Mouse (Mus musculus) embryonic facial prominence, embryonic 14.5 days (tissue): ENCODE measurements around the gene Gtf3c1. TPM values are rescaled to one million over a fixed set of nuclear protein-coding genes. Genes with fewer than 3 reads are reported as not detected.

ENCODE experiments used
- ATAC-seq: fragments of 200-750 bp; cut with Nextera tagmentation; 2 replicates; pipeline ENCODE4 v1.8.0; 2017; ENCODE audit warnings: low read depth, moderate number of reproducible peaks, moderate TSS enrichment
- DNase-seq: peaks from one replicate; pipeline ENCODE4 v3.0.0-alpha.2; 2015; ENCODE audit warnings: low spot score
- H3K27ac ChIP-seq: fragments of 300-500 bp; sonication (generic); replicated peaks from 2 replicates; pipeline ENCODE4 v1.5.1; 2014; ENCODE audit warnings: low read depth, mild to moderate bottlenecking, low read length, moderate library complexity
- H3K27me3 ChIP-seq: fragments of 300-500 bp; sonication (generic); replicated peaks from 2 replicates; pipeline ENCODE4 v1.6.1; 2014; ENCODE audit warnings: low read length; ENCODE audit not compliant: control insufficient read depth, insufficient read depth
- H3K36me3 ChIP-seq: fragments of 300-500 bp; sonication (generic); 2 replicates; pipeline ENCODE4 v1.6.1; 2014; ENCODE audit warnings: low read length, mixed read lengths; ENCODE audit not compliant: control insufficient read depth, insufficient read depth
- H3K4me1 ChIP-seq: fragments of 300-500 bp; sonication (generic); 2 replicates; pipeline ENCODE4 v1.6.1; 2014; ENCODE audit warnings: antibody characterized with exemption, low read length; ENCODE audit not compliant: control insufficient read depth, insufficient read depth
- H3K4me2 ChIP-seq: fragments of 300-500 bp; sonication (generic); 2 replicates; pipeline ENCODE4 v1.6.1; 2014; ENCODE audit warnings: low read depth, mild to moderate bottlenecking, low read length, moderate library complexity, mixed read lengths
- H3K4me3 ChIP-seq: fragments of 300-500 bp; sonication (generic); 2 replicates; pipeline ENCODE4 v1.5.1; 2014; ENCODE audit warnings: low read depth, mild to moderate bottlenecking, low read length
- H3K9ac ChIP-seq: fragments of 300-500 bp; sonication (generic); 2 replicates; pipeline ENCODE4 v1.6.1; 2014; ENCODE audit warnings: low read depth, mild to moderate bottlenecking, low read length, moderate library complexity, mixed read lengths
- H3K9me3 ChIP-seq: fragments of 300-500 bp; sonication (generic); 2 replicates; pipeline ENCODE4 v1.6.1; 2016; ENCODE audit warnings: low read length; ENCODE audit not compliant: control insufficient read depth
- WGBS: fragments of 180-500 bp; shearing (Covaris S2); extraction: QIAGEN DNeasy Blood & Tissue Kit; methylation state at CpG from one replicate; pipeline ENCODE4 v1.1.7; 2014; 5-methylcytosine and 5-hydroxymethylcytosine counted together
- polyA plus RNA-seq: library from polyadenylated mRNA; unstranded; fragments of >200 nt; fragmentation: Nextera tagmentation; extraction: Ambion mirVana; gene quantifications from 2 replicates; pipeline ENCODE4 v1.2.1, GENCODE M21; 2014

The Gtf3c1 gene
- polyA plus RNA-seq, 1 experiment from 2014 or later = 26.0 TPM

DNA sequence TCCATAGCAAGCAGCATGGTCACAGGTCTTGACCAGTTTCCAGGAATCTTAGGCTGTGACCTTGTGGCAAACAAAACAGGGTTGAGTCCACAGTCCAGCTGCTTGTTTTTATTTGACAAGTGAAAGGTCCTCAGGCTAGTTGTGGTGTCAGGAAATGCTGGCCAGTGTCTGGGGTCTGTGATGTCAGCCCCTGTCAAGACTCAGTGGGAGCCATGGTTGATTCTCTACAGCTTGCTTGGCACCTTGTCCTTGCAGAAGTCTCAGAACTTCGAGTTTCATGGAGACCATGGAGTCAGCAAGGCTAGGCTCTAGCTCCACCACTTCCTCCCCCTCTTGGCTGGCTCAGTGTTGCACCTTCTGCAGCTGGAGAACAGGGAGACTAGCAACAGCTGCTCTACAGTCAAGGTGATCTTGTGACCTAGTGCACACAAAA, 33.7 kb upstream of the Gtf3c1 start:
- Histone ChIP-seq H3K4me1 (no peaks in the 10 kb centered on the region), H3K4me3 (no peak overlapping the region), H3K9me3 (no peaks in the 10 kb centered on the region), H3K27ac (no peak overlapping the region), H3K4me2 (no peak overlapping the region), H3K27me3 (no peaks in the 10 kb centered on the region), H3K36me3 (no peaks in the 10 kb centered on the region), H3K9ac (no peak overlapping the region)
- WGBS = 63% methylated on average over 1 of the region's 1 CpGs
- DNase-seq = no peak
- no peak for ATAC-seq

DNA sequence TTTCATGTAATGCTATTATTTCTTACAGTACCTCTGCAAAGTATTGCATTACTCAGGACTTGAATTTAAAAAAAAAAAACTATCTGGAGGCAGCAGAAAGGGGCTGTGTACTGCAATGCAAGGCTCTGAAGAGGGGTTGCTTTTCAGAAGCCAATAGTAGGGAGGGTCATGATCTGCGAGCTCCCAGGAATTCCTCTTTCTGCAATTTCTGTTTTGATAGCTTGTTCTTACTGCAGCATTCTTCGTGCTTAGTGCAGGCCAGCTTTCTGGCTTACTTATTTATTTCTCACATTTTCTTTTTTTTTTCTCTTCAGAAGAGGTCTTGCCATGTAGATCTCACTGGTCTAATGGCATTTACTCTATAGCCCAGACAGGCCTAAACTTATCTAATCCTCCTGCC, 32.9 kb upstream of the Gtf3c1 start:
- no peak overlapping the region for H3K4me2 ChIP-seq
- H3K9me3 ChIP-seq = no peaks in the 10 kb centered on the region
- H3K27ac ChIP-seq = no peak overlapping the region
- DNase-seq (no peak), ATAC-seq (no peak)
- no peak overlapping the region for H3K9ac ChIP-seq
- no peaks in the 10 kb centered on the region for H3K27me3 ChIP-seq
- no peaks in the 10 kb centered on the region for H3K4me1 ChIP-seq
- H3K36me3 ChIP-seq = no peaks in the 10 kb centered on the region
- no peak overlapping the region for H3K4me3 ChIP-seq
- 67% methylated on average over 2 of the region's 2 CpGs for WGBS

DNA sequence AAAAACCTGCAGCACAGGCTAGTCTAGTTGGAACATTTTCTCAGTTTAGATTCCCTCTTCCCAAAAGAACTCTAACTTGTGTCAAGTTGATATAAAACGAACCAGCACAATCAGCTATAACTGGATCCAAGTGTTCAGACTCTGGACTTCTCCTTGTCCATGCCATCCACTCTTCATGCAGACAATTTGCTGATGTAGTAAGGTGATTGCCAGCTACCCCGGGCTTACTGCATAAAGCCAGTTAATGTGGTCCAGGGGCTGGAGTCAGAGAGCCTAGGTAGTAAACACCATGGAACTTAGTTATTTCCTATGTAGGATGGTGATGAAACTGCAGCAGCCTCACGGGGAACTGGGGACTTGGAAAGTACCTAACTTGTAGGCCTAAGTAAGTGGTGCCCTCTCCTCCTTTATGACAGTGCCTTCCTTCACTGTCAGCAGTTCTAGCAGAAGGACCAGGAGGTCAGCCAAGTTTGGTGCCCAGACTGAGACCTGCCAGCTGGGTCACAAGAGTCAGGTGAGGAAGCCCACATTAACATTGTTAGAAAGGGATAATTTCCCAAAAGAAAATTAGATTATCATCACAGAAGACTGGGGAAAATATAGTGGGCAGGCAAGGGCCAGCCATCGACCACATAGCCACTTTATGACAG, 28.9 kb upstream of the Gtf3c1 start:
- H3K27me3 ChIP-seq = no peaks in the 10 kb centered on the region
- H3K9me3 ChIP-seq = no peaks in the 10 kb centered on the region
- H3K4me1 ChIP-seq = no peaks in the 10 kb centered on the region
- H3K36me3 ChIP-seq = no peaks in the 10 kb centered on the region
- no peak overlapping the region for H3K4me3 ChIP-seq
- 86% methylated on average over 4 of the region's 4 CpGs for WGBS
- no peak overlapping the region for H3K27ac ChIP-seq
- ATAC-seq (no peak), DNase-seq (no peak)
- no peak overlapping the region for H3K4me2 ChIP-seq
- no peak overlapping the region for H3K9ac ChIP-seq

DNA sequence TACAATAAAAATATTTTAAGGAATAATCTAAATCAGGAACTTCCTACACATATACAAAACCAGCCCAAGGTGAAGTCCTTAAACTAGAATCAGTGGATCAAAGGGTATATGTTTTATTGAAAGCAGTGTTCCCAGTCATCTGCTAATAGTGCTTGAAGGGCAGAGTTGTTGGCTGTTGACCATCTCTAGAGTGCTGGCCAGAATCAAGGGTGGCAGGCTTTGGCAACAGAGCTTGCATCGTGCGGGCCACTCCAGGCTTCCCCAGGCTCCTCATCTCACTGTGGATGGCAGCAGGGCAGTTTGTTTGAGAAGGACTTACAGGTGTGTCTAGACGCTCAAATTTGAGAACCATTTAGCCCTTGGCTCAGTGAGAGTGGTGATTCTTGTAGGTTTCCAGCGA, 26.2 kb upstream of the Gtf3c1 start:
- ATAC-seq (no peak), DNase-seq (no peak)
- Histone ChIP-seq H3K27me3 (no peaks in the 10 kb centered on the region), H3K9me3 (no peaks in the 10 kb centered on the region), H3K9ac (no peak overlapping the region), H3K4me1 (no peaks in the 10 kb centered on the region), H3K4me3 (no peak overlapping the region), H3K27ac (no peak overlapping the region), H3K4me2 (no peak overlapping the region), H3K36me3 (no peaks in the 10 kb centered on the region)
- 87% methylated on average over 4 of the region's 4 CpGs for WGBS

DNA sequence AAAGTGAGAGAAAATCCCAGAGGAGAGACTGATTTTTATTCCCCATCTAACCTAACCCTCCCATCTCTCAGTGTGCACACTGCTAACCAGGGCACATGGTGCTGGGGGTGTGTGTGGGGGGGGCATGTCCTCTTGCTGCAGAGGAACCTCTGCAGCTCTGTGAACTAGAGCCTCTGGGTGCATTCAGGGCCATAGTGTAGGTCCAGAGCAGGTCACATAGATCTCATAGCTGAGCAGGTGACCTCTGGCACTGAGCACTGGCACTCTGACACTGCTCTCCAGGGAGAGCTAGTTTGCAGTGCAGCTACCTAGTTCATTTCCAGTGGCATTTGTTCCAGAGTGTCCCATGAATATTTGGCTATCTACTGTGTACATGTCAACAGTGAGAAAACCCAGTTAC, 24.1 kb upstream of the Gtf3c1 start:
- Histone ChIP-seq H3K27ac (no peak overlapping the region), H3K4me1 (no peaks in the 10 kb centered on the region), H3K4me3 (no peak overlapping the region), H3K36me3 (no peaks in the 10 kb centered on the region), H3K27me3 (no peaks in the 10 kb centered on the region), H3K9ac (no peak overlapping the region), H3K4me2 (no peak overlapping the region), H3K9me3 (no peaks in the 10 kb centered on the region)
- DNase-seq = no peak
- no peak for ATAC-seq

DNA sequence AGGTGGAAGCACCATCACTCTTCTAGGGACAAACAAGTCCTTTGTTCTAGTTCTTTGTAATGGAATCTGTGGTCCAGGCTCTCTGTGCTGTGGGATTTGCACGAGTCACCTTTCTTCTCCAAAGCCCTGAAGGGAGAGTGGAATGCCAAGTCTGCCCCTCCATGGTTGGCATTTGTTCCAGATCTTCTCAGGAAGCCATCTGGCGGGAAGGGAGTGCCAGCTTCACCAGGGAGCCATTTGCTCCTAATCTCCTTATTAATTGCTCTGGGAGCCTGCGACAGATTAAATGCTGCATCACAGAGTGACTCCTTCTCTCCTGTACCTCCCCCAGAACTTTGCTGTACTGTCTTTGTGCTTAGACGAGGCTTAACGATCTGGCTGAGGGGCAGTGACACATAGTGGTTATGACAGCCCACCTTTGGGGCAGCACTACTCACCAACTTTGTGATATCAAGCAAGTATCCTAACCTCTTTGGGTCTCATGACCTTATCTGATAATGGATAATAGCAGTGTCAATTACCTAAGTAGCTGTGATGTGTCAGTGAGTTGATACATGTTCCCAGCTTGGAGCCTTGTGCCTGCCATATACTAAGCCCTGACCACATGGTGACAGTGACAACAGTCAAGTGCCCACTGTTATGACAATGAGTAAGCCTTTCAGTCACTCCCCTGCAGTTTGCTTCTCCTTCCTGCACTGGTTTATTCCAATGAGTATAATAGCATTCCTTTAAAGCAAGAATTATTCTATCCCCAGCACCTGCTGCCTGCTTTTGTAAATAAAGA, 15.8 kb upstream of the Gtf3c1 start:
- no peak overlapping the region for H3K9ac ChIP-seq
- H3K9me3 ChIP-seq = no peaks in the 10 kb centered on the region
- H3K4me1 ChIP-seq = 0 out of 2 replicates have a peak, but pooled peaks cover 6% of the 10 kb centered on the region
- DNase-seq (peak; percentile 19), ATAC-seq (no peak)
- H3K4me2 ChIP-seq = no peak overlapping the region
- H3K27me3 ChIP-seq = no peaks in the 10 kb centered on the region
- no peaks in the 10 kb centered on the region for H3K36me3 ChIP-seq
- no peak overlapping the region for H3K27ac ChIP-seq
- no peak overlapping the region for H3K4me3 ChIP-seq
- WGBS = 56% methylated on average over 5 of the region's 5 CpGs

DNA sequence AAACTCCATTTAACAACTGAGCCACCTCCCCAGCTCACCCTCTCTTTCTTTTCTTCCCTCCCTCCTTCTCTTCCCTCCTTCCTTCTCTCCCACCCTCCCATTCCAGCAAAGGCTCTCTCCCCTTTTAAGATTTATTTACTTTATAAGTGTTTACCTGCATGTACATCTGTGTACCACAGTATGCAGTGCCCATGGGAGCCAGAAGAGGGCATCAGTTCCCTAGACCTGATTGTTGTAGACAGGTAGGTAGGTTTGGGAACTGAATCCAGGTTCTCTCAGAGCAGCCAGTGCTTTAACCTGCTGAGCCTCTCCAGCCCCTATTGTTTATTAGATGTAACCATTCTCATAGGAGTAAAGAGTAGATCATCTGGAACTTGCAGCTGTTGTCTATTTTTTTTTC, 14.5 kb upstream of the Gtf3c1 start:
- no peak overlapping the region for H3K4me2 ChIP-seq
- no peaks in the 10 kb centered on the region for H3K36me3 ChIP-seq
- no peaks in the 10 kb centered on the region for H3K9me3 ChIP-seq
- no peak overlapping the region for H3K4me3 ChIP-seq
- H3K27ac ChIP-seq = no peak overlapping the region
- no peak for DNase-seq
- H3K27me3 ChIP-seq = no peaks in the 10 kb centered on the region
- H3K9ac ChIP-seq = no peak overlapping the region
- 0 out of 2 replicates have a peak, but pooled peaks cover 6% of the 10 kb centered on the region for H3K4me1 ChIP-seq
- no peak for ATAC-seq

DNA sequence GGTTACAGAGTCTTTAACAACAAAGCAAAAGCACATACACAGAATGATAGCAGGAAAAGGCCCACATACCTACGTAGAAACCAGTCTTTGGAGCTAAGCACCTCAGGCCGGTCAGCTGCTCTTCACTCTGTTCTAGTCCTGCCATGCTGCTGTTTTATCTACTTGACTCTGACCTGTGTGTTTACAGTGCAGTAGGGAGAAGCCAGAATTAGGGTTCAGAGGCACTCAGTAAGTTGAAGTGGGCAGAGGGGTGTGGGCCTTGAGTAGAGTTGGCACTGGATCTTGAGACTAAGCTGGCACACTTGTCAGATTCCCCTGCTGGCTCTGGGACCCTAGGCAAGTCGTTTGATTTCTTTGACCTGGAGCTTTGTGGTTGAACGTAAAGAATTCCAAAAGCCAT, 13.5 kb upstream of the Gtf3c1 start:
- peaks cover 12% of the 10 kb centered on the region for H3K4me1 ChIP-seq
- H3K36me3 ChIP-seq = no peaks in the 10 kb centered on the region
- 82% methylated on average over 4 of the region's 4 CpGs for WGBS
- no peak overlapping the region for H3K9ac ChIP-seq
- no peaks in the 10 kb centered on the region for H3K27me3 ChIP-seq
- H3K9me3 ChIP-seq = no peaks in the 10 kb centered on the region
- no peak overlapping the region for H3K4me3 ChIP-seq
- no peak for DNase-seq
- H3K4me2 ChIP-seq = no peak overlapping the region
- no peak overlapping the region for H3K27ac ChIP-seq
- no peak for ATAC-seq

DNA sequence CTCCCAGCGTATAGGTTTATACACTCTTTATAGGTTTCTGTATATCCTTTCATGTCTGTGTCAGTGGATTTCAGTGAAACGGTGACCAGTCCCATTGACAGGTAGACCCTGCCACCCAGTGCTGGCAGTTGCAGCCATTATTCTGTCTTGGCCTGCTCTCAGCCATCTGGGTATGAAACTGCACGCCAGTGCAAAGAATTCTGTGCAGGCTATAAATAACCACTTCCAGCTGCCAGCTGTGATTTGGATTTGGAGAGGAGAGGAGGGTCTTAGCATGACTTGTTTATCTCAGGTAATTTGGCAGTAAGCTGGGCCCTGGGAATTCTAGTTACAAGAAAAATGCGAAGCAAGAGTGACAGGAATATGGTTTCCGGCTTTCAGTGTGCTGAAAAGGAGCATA, 12.8 kb upstream of the Gtf3c1 start:
- DNase-seq = peak; percentile 70
- Histone ChIP-seq H3K9ac (no peak overlapping the region), H3K9me3 (no peaks in the 10 kb centered on the region), H3K4me3 (no peak overlapping the region), H3K27ac (peak overlapping the region; percentile 24; the same call in 1 of the 2 replicates), H3K4me2 (no peak overlapping the region), H3K27me3 (no peaks in the 10 kb centered on the region), H3K4me1 (peaks cover 12% of the 10 kb centered on the region), H3K36me3 (no peaks in the 10 kb centered on the region)
- whole genome bisulfite sequencing = 41% methylated on average over 5 of the region's 5 CpGs
- 0 out of 2 replicates have a peak, but pooled peaks have one; percentile 42 for ATAC-seq
